In the genomic region with DNA sequence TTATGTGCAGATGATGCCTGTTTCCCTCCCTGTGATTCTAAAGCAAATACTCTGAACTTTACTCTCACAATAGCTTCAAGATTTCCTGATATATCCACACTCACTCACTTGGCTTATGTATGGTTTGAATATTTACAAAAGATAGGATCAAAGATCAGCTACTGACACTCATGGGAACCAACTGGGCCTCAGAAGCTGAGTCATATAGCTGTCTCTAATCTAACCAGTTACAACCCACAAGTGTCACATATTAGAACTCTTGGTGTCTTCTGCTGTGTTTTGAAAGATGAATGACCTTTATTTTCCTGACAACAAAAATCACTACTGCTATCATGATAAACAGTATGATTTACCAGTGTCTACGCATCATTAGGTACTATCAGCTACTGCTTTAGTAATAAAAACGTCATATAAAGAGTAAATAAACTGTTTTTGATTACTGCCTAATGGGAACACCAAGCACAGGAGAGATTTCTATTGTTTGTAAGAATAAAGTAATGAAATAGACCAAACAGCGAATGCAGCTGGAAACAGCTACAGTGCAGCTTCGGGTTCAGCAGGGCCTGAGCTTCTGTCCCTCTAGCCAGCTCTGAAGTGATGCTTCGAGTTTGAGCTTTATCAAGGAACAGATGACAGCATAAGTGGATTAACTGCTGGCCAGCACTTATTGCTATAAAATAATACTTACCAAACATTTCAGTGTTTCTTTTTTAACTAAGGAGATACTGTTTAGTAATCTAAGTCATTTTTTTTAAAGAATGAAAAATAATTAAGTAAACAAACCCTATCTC, we compare ENCODE assay signal across 17 mouse cellular contexts.
DNase-seq lines count a peak whose midpoint lies in the region; ATAC-seq and TF ChIP-seq lines count a peak whose summit lies in the region.
"Had no signal": no experiment of that assay in that cellular context is flagged by ENCODE, and none has a peak within 500 bp of the region (broad histone marks: within the 10 kb centered on the region; RNA-seq: fewer than 3 reads in every experiment).

No protein-coding gene starts in this region.

- TF ChIP-seq RAD21 in MEL (IDR thresholded peaks at IDR 0.05; ENCODE audit: low read depth, low read length): no peak

- H3K79me2 ChIP-seq in MEL (ENCODE audit: control insufficient read depth, insufficient read depth, low read length, poor library complexity): no peaks in the 10 kb centered on the region

- TF ChIP-seq EP300 in MEL (IDR thresholded peaks at IDR 0.05; ENCODE audit: low read depth in 1 of 2, low read length in 2 of 2): peak in 1 of 2 experiments; percentile 55; a peak in 2 of 4 replicates

- peak; percentile 60 for ATAC-seq in inflammation-experienced regulatory T-cells, adult 6 months
- ATAC-seq in liver, embryonic 13.5 days (ENCODE audit: low read depth): peak; percentile 79
- no peak for ATAC-seq in midbrain, embryonic 13.5 days
- ATAC-seq: midbrain, embryonic 15.5 days had no signal

- peaks cover 0 to 27% of the 10 kb centered on the region in 2 experiments for H3K36me3 ChIP-seq in MEL (ENCODE audit: control insufficient read depth in 1 of 2, insufficient read depth in 2 of 2, low read length in 2 of 2)
- H3K36me3 ChIP-seq in liver, embryonic 13.5 days: peaks cover 6% of the 10 kb centered on the region
- H3K36me3 ChIP-seq in midbrain, embryonic 13.5 days: no peaks in the 10 kb centered on the region
- H3K36me3 ChIP-seq: midbrain, embryonic 15.5 days had no signal

- DNase-seq in CD4-positive helper T cell, adult 2 months (ENCODE audit: low read depth, low spot score): peak; percentile 43
- no peak for DNase-seq in MEL (ENCODE audit: low read depth, low spot score)
- peak; percentile 13 for DNase-seq in liver, embryonic 13.5 days
- DNase-seq in adrenal gland, adult (ENCODE audit: inconsistent age in 2 of 2, low spot score in 1 of 2): no peak
- no peak for DNase-seq in left cerebral cortex, postnatal 14 days (ENCODE audit: low spot score in 2 of 2)
- DNase-seq: adrenal gland, postnatal 25 days; cerebellum, adult 9-10 months; gastrocnemius, postnatal 14 days; kidney, adult 18-20 months; kidney, postnatal 36 days; left cerebral cortex, postnatal 4 days; lung, adult 2 months; spleen, adult 18-20 months had no signal

- peaks cover 22 to 23% of the 10 kb centered on the region in 2 experiments for H3K4me1 ChIP-seq in MEL (ENCODE audit: control insufficient read depth in 1 of 2, insufficient read depth in 2 of 2, low read length in 2 of 2)
- peaks cover 81% of the 10 kb centered on the region for H3K4me1 ChIP-seq in liver, embryonic 13.5 days (replicated peaks)
- no peaks in the 10 kb centered on the region for H3K4me1 ChIP-seq in midbrain, embryonic 13.5 days (replicated peaks)
- H3K4me1 ChIP-seq: hindbrain, embryonic 12.5 days; midbrain, embryonic 15.5 days had no signal

- no peak overlapping the region; the same call in 1 of the 2 replicates for H3K27ac ChIP-seq in MEL (ENCODE audit: control insufficient read depth, low read depth, low read length)
- peak overlapping the region; percentile 93 for H3K27ac ChIP-seq in liver, embryonic 13.5 days
- H3K27ac ChIP-seq in midbrain, embryonic 13.5 days: no peak overlapping the region
- H3K27ac ChIP-seq: hindbrain, embryonic 12.5 days; midbrain, embryonic 15.5 days had no signal

- no peak for TF ChIP-seq POLR2A in MEL (IDR thresholded peaks at IDR 0.05; ENCODE audit: control insufficient read depth in 1 of 2, insufficient read depth in 1 of 2, low read depth in 1 of 2, low read length in 2 of 2, poor library complexity in 1 of 2)

- 54% methylated on average over 5 of the region's 5 CpGs for WGBS in liver, embryonic 13.5 days (ENCODE audit: insufficient replicate concordance)
- WGBS in midbrain, embryonic 13.5 days: 84% methylated on average over 5 of the region's 5 CpGs

- H3K9me3 ChIP-seq in MEL (replicated peaks; ENCODE audit: insufficient read depth, low read length): no peaks in the 10 kb centered on the region
- H3K9me3 ChIP-seq in liver, embryonic 13.5 days (replicated peaks): no peaks in the 10 kb centered on the region
- H3K9me3 ChIP-seq in midbrain, embryonic 13.5 days: no peaks in the 10 kb centered on the region
- H3K9me3 ChIP-seq: hindbrain, embryonic 12.5 days; midbrain, embryonic 15.5 days had no signal

- peak overlapping the region; percentile 46 for H3K4me2 ChIP-seq in liver, embryonic 13.5 days
- H3K4me2 ChIP-seq in midbrain, embryonic 13.5 days (replicated peaks): no peak overlapping the region
- H3K4me2 ChIP-seq: hindbrain, embryonic 12.5 days; midbrain, embryonic 15.5 days had no signal

- no peaks in the 10 kb centered on the region for H3K27me3 ChIP-seq in MEL (ENCODE audit: control insufficient read depth in 1 of 2, insufficient read depth in 2 of 2, low read length in 2 of 2)
- no peaks in the 10 kb centered on the region for H3K27me3 ChIP-seq in liver, embryonic 13.5 days
- H3K27me3 ChIP-seq in midbrain, embryonic 13.5 days: no peaks in the 10 kb centered on the region
- H3K27me3 ChIP-seq: hindbrain, embryonic 12.5 days; midbrain, embryonic 15.5 days had no signal

- H3K9ac ChIP-seq in MEL (ENCODE audit: control insufficient read depth, low read depth, low read length, poor library complexity, severe bottlenecking): no peak overlapping the region
- no peak overlapping the region for H3K9ac ChIP-seq in liver, embryonic 13.5 days
- no peak overlapping the region for H3K9ac ChIP-seq in midbrain, embryonic 13.5 days (replicated peaks)
- H3K9ac ChIP-seq: hindbrain, embryonic 12.5 days; midbrain, embryonic 15.5 days had no signal

- no peak for TF ChIP-seq CTCF in MEL (IDR thresholded peaks at IDR 0.05 in 2 of 3, conservative IDR thresholded peaks at IDR 0.05 in 1 of 3; ENCODE audit: control insufficient read depth in 1 of 3, insufficient read depth in 1 of 3, low read depth in 2 of 3, low read length in 3 of 3, poor library complexity in 1 of 3, severe bottlenecking in 1 of 3)

- H3K4me3 ChIP-seq in MEL (ENCODE audit: control insufficient read depth in 1 of 2, insufficient read depth in 1 of 2, low read depth in 2 of 2, low read length in 2 of 2): no peak overlapping the region
- H3K4me3 ChIP-seq in liver, embryonic 13.5 days (replicated peaks): no peak overlapping the region
- no peak overlapping the region for H3K4me3 ChIP-seq in midbrain, embryonic 13.5 days (replicated peaks)
- H3K4me3 ChIP-seq: hindbrain, embryonic 12.5 days; midbrain, embryonic 15.5 days had no signal

- intact Hi-C loops in left cerebral cortex, postnatal 14 days (cut with DNase I): no loop called here

TF ChIP-seq in MEL, 35 proteins besides CTCF, POLR2A, EP300 and RAD21:
- no peak for TF ChIP-seq MXI1 (IDR thresholded peaks at IDR 0.05; ENCODE audit: low read depth, low read length)
- TF ChIP-seq SIN3A (IDR thresholded peaks at IDR 0.05; ENCODE audit: low read length): no peak
- TF ChIP-seq MAZ (IDR thresholded peaks at IDR 0.05; ENCODE audit: low read depth, low read length): no peak
- no peak for TF ChIP-seq USF1 (IDR thresholded peaks at IDR 0.05; ENCODE audit: low read depth, low read length)
- TF ChIP-seq BHLHE40 (IDR thresholded peaks at IDR 0.05; ENCODE audit: borderline replicate concordance, low read depth, low read length): no peak
- TF ChIP-seq GABPA (IDR thresholded peaks at IDR 0.05; ENCODE audit: low read depth, low read length): no peak
- no peak for TF ChIP-seq CHD1 (IDR thresholded peaks at IDR 0.05; ENCODE audit: low read depth, low read length)
- no peak for TF ChIP-seq ZC3H11A (IDR thresholded peaks at IDR 0.05; ENCODE audit: low read depth, low read length)
- no peak for TF ChIP-seq POLR2AphosphoS5 (IDR thresholded peaks at IDR 0.05; ENCODE audit: borderline replicate concordance, low read depth, low read length)
- TF ChIP-seq MYB (IDR thresholded peaks at IDR 0.05; ENCODE audit: low read depth, low read length): no peak
- TF ChIP-seq RCOR1 (IDR thresholded peaks at IDR 0.05; ENCODE audit: low read depth, low read length): 0 out of 2 replicates have a peak, but pooled peaks have one; percentile 14
- no peak for TF ChIP-seq POLR2AphosphoS2 (IDR thresholded peaks at IDR 0.05; ENCODE audit: low read length)
- peak; percentile 27; the same call in 1 of the 2 replicates for TF ChIP-seq ETS1 (IDR thresholded peaks at IDR 0.05; ENCODE audit: low read depth, low read length)
- no peak for TF ChIP-seq ELF1 (IDR thresholded peaks at IDR 0.05; ENCODE audit: low read depth, low read length)
- TF ChIP-seq GATA1 (IDR thresholded peaks at IDR 0.05; ENCODE audit: low read depth, low read length): peak; percentile 29; the same call in 1 of the 2 replicates

Comparison
In these comparisons a context has a peak if more than half of its experiments do, and no peak if none do; other contexts are left out.
1. DNase-seq: peak in CD4-positive helper T cell, adult 2 months (single experiment) and liver, embryonic 13.5 days (single experiment); none in MEL (single experiment), adrenal gland, adult (0 of 2) and left cerebral cortex, postnatal 14 days (0 of 2).